Mouse (Mus musculus) ES-E14 (cell line): Measurements from ENCODE around the gene Timm10b.

ENCODE experiments used
- CHD2 ChIP-seq: IDR thresholded peaks from 2 replicates; pipeline ENCODE4 v1.6.1; 2014; ENCODE audit warnings: mild to moderate bottlenecking, low read depth, low read length, inconsistent platforms
- HCFC1 ChIP-seq: IDR thresholded peaks from 2 replicates; pipeline ENCODE4 v1.6.1; 2012; ENCODE audit warnings: low read length, inconsistent platforms, borderline replicate concordance; ENCODE audit not compliant: insufficient read depth
- MAFK ChIP-seq: IDR thresholded peaks from 2 replicates; pipeline ENCODE4 v1.6.1; 2014; ENCODE audit warnings: mild to moderate bottlenecking, low read depth, low read length, inconsistent platforms; ENCODE audit not compliant: insufficient read depth
- ZC3H11A ChIP-seq: IDR thresholded peaks from 2 replicates; pipeline ENCODE4 v1.6.1; 2012; ENCODE audit warnings: low read depth, mild to moderate bottlenecking, inconsistent platforms, low read length, borderline replicate concordance

- TF ChIP-seq CHD2 (no peak), ZC3H11A (no peak), HCFC1 (no peak), MAFK (no peak)
Measured at GRCm38 (mm10) chr7:105635726-105636125, 4.1 kb upstream of the Timm10b start.
